Mouse (Mus musculus): ENCODE data around the gene Plk5. TPM values are rescaled to one million over a fixed set of nuclear protein-coding genes. Genes with fewer than 3 reads are reported as not detected.

Plk5 gene
- polyA plus RNA-seq, 1 experiment, result not detected

- Histone ChIP-seq H3K9me3 (ENCODE audit: control insufficient read depth, low read length) (peaks cover 6% of the 10 kb centered on the region), H3K4me1 (ENCODE audit: control insufficient read depth) (peaks cover 81% of the 10 kb centered on the region), H3K27me3 (ENCODE audit: control insufficient read depth) (no peaks in the 10 kb centered on the region), H3K4me3 (replicated peaks) (peak within 1 kb of the TSS; percentile 70), H3K36me3 (ENCODE audit: control insufficient read depth) (peaks cover 80% of the 10 kb centered on the region)
- no peak for TF ChIP-seq GATA1 (IDR thresholded peaks at IDR 0.05; ENCODE audit: low read length)
- no peak for TF ChIP-seq TAL1 (IDR thresholded peaks at IDR 0.05; ENCODE audit: low read length)
These were observed 50.6 kb downstream of the Plk5 start, which contains the start of gene Uqcr11 for GRCm38 (mm10) chr10:80406684-80407501. Uqcr11 (minus strand) TSS chr10:80406830.

GRCm38 (mm10) chr10:80407924-80408323 is 51.7 kb downstream of the Plk5 start:
- Histone ChIP-seq H3K4me3 (replicated peaks) (peak overlapping the region; percentile 70), H3K36me3 (ENCODE audit: control insufficient read depth) (peaks cover 80% of the 10 kb centered on the region), H3K9me3 (ENCODE audit: control insufficient read depth, low read length) (peaks cover 6% of the 10 kb centered on the region), H3K4me1 (ENCODE audit: control insufficient read depth) (peaks cover 87% of the 10 kb centered on the region), H3K27me3 (ENCODE audit: control insufficient read depth) (no peaks in the 10 kb centered on the region; the same call in 1 of the 2 replicates)
- TF ChIP-seq TAL1 (IDR thresholded peaks at IDR 0.05; ENCODE audit: low read length) (no peak), GATA1 (IDR thresholded peaks at IDR 0.05; ENCODE audit: low read length) (no peak)

GRCm38 (mm10) chr10:80412656-80413541 is 56.6 kb downstream of the Plk5 start:
- no peak for TF ChIP-seq GATA1 (IDR thresholded peaks at IDR 0.05; ENCODE audit: low read length)
- Histone ChIP-seq H3K9me3 (ENCODE audit: control insufficient read depth, low read length) (no peaks in the 10 kb centered on the region), H3K27me3 (ENCODE audit: control insufficient read depth) (no peaks in the 10 kb centered on the region; the same call in 1 of the 2 replicates), H3K36me3 (ENCODE audit: control insufficient read depth) (peaks cover 100% of the 10 kb centered on the region), H3K4me3 (replicated peaks) (no peak overlapping the region), H3K4me1 (ENCODE audit: control insufficient read depth) (peaks cover 78% of the 10 kb centered on the region)

Other genes starting within 250 kb of the Plk5 start
- 69.2 and 71.6 TPM in 2 replicates for gene Stk11, start 240.7 kb upstream of the Plk5 start, polyA plus RNA-seq (2012)
- 139 and 144 TPM in 2 replicates for gene Atp5d, start 217.8 kb upstream of the Plk5 start, polyA plus RNA-seq (2012)
- 0.15 and 0.52 TPM in 2 replicates for gene Cbarp, start 215.6 kb upstream of the Plk5 start, polyA plus RNA-seq (2012)
- 7.0 and 9.3 TPM in 2 replicates for gene Midn, start 208.2 kb upstream of the Plk5 start, polyA plus RNA-seq (2012)
- gene Cirbp, start 190.5 kb upstream of the Plk5 start, polyA plus RNA-seq (2012), result 3.9 and 4.3 TPM in 2 replicates
- gene 1600002K03Rik, start 183.5 kb upstream of the Plk5 start, polyA plus RNA-seq (2012), result 0.60 and 0.99 TPM in 2 replicates
- 0.10 and 0.16 TPM in 2 replicates for gene Efna2, start 177.0 kb upstream of the Plk5 start, polyA plus RNA-seq (2012)
- 4.2 and 4.7 TPM in 2 replicates for gene Mum1, start 130.0 kb upstream of the Plk5 start, polyA plus RNA-seq (2012)
- gene Ndufs7, start 107.3 kb upstream of the Plk5 start, polyA plus RNA-seq (2012), result 19.0 and 28.9 TPM in 2 replicates
- gene Gamt, start 95.4 kb upstream of the Plk5 start, polyA plus RNA-seq (2012), result 0.11 and 0.20 TPM in 2 replicates
- gene Dazap1, start 95.0 kb upstream of the Plk5 start, polyA plus RNA-seq (2012), result 76.5 and 84.5 TPM in 2 replicates
- gene Rps15, start 64.0 kb upstream of the Plk5 start, polyA plus RNA-seq (2012), result 998 and 1,528 TPM in 2 replicates
- under 0.01 TPM in 1 of 2 replicates, not detected in the other for gene Apc2, start 60.5 kb upstream of the Plk5 start, polyA plus RNA-seq (2012)
- 10.6 and 12.9 TPM in 2 replicates for gene 2310011J03Rik, start 35.9 kb upstream of the Plk5 start, polyA plus RNA-seq (2012)
- 0.55 and 0.65 TPM in 2 replicates for gene Pcsk4, start 27.0 kb upstream of the Plk5 start, polyA plus RNA-seq (2012)
- 18.8 and 21.4 TPM in 2 replicates for gene Reep6, start 26.5 kb upstream of the Plk5 start, polyA plus RNA-seq (2012)
- 2.2 and 2.6 TPM in 2 replicates for gene Adamtsl5, start 8.0 kb upstream of the Plk5 start, polyA plus RNA-seq (2012)
- gene Mex3d, start 31.2 kb downstream of the Plk5 start, polyA plus RNA-seq (2012), result 0.53 and 0.55 TPM in 2 replicates
- 24.1 and 26.2 TPM in 2 replicates for gene Mbd3, start 43.1 kb downstream of the Plk5 start, polyA plus RNA-seq (2012)
- 197 and 289 TPM in 2 replicates for gene Uqcr11, start 50.4 kb downstream of the Plk5 start, polyA plus RNA-seq (2012)
- 61.1 and 64.8 TPM in 2 replicates for gene Tcf3, start 77.2 kb downstream of the Plk5 start, polyA plus RNA-seq (2012)
- gene Onecut3, start 138.4 kb downstream of the Plk5 start, polyA plus RNA-seq (2012), result not detected in 2 replicates
- 0.01 and 0.03 TPM in 2 replicates for gene Atp8b3, start 182.7 kb downstream of the Plk5 start, polyA plus RNA-seq (2012)
- gene Rexo1, start 205.1 kb downstream of the Plk5 start, polyA plus RNA-seq (2012), result 14.5 and 15.5 TPM in 2 replicates
- gene Klf16, start 220.9 kb downstream of the Plk5 start, polyA plus RNA-seq (2012), result 19.9 and 21.2 TPM in 2 replicates
- 103 and 117 TPM in 2 replicates for gene Abhd17a, start 233.9 kb downstream of the Plk5 start, polyA plus RNA-seq (2012)
- 6.8 and 7.3 TPM in 2 replicates for gene Scamp4, start 246.4 kb downstream of the Plk5 start, polyA plus RNA-seq (2012)
- 4.1 and 6.2 TPM in 2 replicates for gene Adat3, start 246.4 kb downstream of the Plk5 start, polyA plus RNA-seq (2012)
- 0.07 and 0.12 TPM in 2 replicates for gene Gm49322, start 249.6 kb downstream of the Plk5 start, polyA plus RNA-seq (2012)

Data from erythroblast, embryonic 14.5 days (primary cell).